ENCODE assay signal across 8 mouse cellular contexts in genomic region chr3:146345308-146345780, GRCm38 (mm10). TPM values are rescaled to one million over a fixed set of nuclear protein-coding genes. Genes with fewer than 3 reads are reported as not detected.
DNase-seq lines count a peak whose midpoint lies in the region; ATAC-seq and TF ChIP-seq lines count a peak whose summit lies in the region.

No protein-coding gene starts in this region.

- TF ChIP-seq CTCF in E14TG2a.4 (conservative IDR thresholded peaks at IDR 0.05; ENCODE audit: low read length), result peak; percentile 86
- peak; percentile 88 for TF ChIP-seq CTCF in bone marrow, adult 2 months (IDR thresholded peaks at IDR 0.05; ENCODE audit: control insufficient read depth, insufficient read depth, low read length)
- TF ChIP-seq CTCF in liver, postnatal 0 days (IDR thresholded peaks at IDR 0.05; ENCODE audit: low read depth), result peak; percentile 97

- 5% methylated on average over 18 of the region's 18 CpGs for WGBS in bone marrow, adult 2 months
- WGBS in embryonic facial prominence, embryonic 14.5 days, result 6% methylated on average over 18 of the region's 18 CpGs
- 10% methylated on average over 18 of the region's 18 CpGs for WGBS in heart, embryonic 13.5 days
- WGBS in liver, postnatal 0 days (ENCODE audit: insufficient replicate concordance), result 11% methylated on average over 18 of the region's 18 CpGs
- 2% methylated on average over 18 of the region's 18 CpGs for WGBS in neural tube, embryonic 14.5 days

- H3K27ac ChIP-seq in bone marrow, adult 2 months (ENCODE audit: control insufficient read depth, insufficient read depth, low read depth, low read length, poor library complexity), result no peak overlapping the region
- no peak overlapping the region for H3K27ac ChIP-seq in embryonic facial prominence, embryonic 14.5 days (replicated peaks; ENCODE audit: low read depth, low read length)
- H3K27ac ChIP-seq in heart, embryonic 13.5 days (replicated peaks), result no peak overlapping the region
- no peak overlapping the region for H3K27ac ChIP-seq in liver, postnatal 0 days (ENCODE audit: low read depth)
- H3K27ac ChIP-seq in neural tube, embryonic 14.5 days (ENCODE audit: low read depth, low read length), result peak overlapping the region; percentile 63

- ATAC-seq in embryonic facial prominence, embryonic 14.5 days (ENCODE audit: low read depth), result peak; percentile 88
- no peak for ATAC-seq in heart, embryonic 13.5 days (ENCODE audit: extremely low read depth, insufficient number of reproducible peaks, low FRiP score, low TSS enrichment)
- ATAC-seq in liver, postnatal 0 days, result peak; percentile 79
- ATAC-seq in neural tube, embryonic 14.5 days (ENCODE audit: low read depth), result peak; percentile 86

- H3K27me3 ChIP-seq in E14TG2a.4 (ENCODE audit: insufficient read depth, low read length), result peaks cover 13% of the 10 kb centered on the region
- no peaks in the 10 kb centered on the region for H3K27me3 ChIP-seq in embryonic facial prominence, embryonic 14.5 days (replicated peaks; ENCODE audit: control insufficient read depth, insufficient read depth, low read length)
- no peaks in the 10 kb centered on the region for H3K27me3 ChIP-seq in heart, embryonic 13.5 days (replicated peaks)
- H3K27me3 ChIP-seq in liver, postnatal 0 days (ENCODE audit: insufficient read depth, low read length), result no peaks in the 10 kb centered on the region
- no peaks in the 10 kb centered on the region for H3K27me3 ChIP-seq in neural tube, embryonic 14.5 days (ENCODE audit: control insufficient read depth, insufficient read depth, low read length)

- no peak overlapping the region for H3K4me3 ChIP-seq in E14TG2a.4 (replicated peaks; ENCODE audit: low read length)
- H3K4me3 ChIP-seq in bone marrow, adult 2 months (replicated peaks; ENCODE audit: control insufficient read depth, low read depth, low read length), result no peak overlapping the region
- H3K4me3 ChIP-seq in embryonic facial prominence, embryonic 14.5 days (ENCODE audit: low read depth, low read length), result peak overlapping the region; percentile 24
- H3K4me3 ChIP-seq in heart, embryonic 13.5 days, result peak overlapping the region; percentile 42
- no peak overlapping the region for H3K4me3 ChIP-seq in liver, postnatal 0 days (ENCODE audit: low read depth, low read length)
- peak overlapping the region; percentile 21 for H3K4me3 ChIP-seq in neural tube, embryonic 14.5 days (ENCODE audit: low read depth, low read length)

- H3K9ac ChIP-seq in embryonic facial prominence, embryonic 14.5 days (ENCODE audit: low read depth, low read length), result no peak overlapping the region; the same call in 1 of the 2 replicates
- peak overlapping the region; percentile 72 for H3K9ac ChIP-seq in heart, embryonic 13.5 days
- H3K9ac ChIP-seq in liver, postnatal 0 days (replicated peaks), result no peak overlapping the region
- peak overlapping the region; percentile 29; the same call in 1 of the 2 replicates for H3K9ac ChIP-seq in neural tube, embryonic 14.5 days (replicated peaks; ENCODE audit: low read depth, low read length)

- no peaks in the 10 kb centered on the region for H3K36me3 ChIP-seq in E14TG2a.4 (ENCODE audit: insufficient read depth, low read length)
- H3K36me3 ChIP-seq in embryonic facial prominence, embryonic 14.5 days (ENCODE audit: control insufficient read depth, insufficient read depth, low read length), result no peaks in the 10 kb centered on the region
- no peaks in the 10 kb centered on the region for H3K36me3 ChIP-seq in heart, embryonic 13.5 days
- no peaks in the 10 kb centered on the region for H3K36me3 ChIP-seq in liver, postnatal 0 days (replicated peaks; ENCODE audit: insufficient read depth, low read length)
- H3K36me3 ChIP-seq in neural tube, embryonic 14.5 days (ENCODE audit: control insufficient read depth, insufficient read depth, low read length), result no peaks in the 10 kb centered on the region

- 0 out of 2 replicates have a peak, but pooled peaks have one; percentile 16 for TF ChIP-seq POLR2A in bone marrow, adult 2 months (IDR thresholded peaks at IDR 0.05; ENCODE audit: borderline replicate concordance, control insufficient read depth, low read depth, low read length)

- peaks cover 30% of the 10 kb centered on the region for H3K4me1 ChIP-seq in E14TG2a.4 (replicated peaks; ENCODE audit: low read depth, low read length)
- H3K4me1 ChIP-seq in bone marrow, adult 2 months (ENCODE audit: control insufficient read depth, insufficient read depth, low read length), result no peaks in the 10 kb centered on the region
- H3K4me1 ChIP-seq in embryonic facial prominence, embryonic 14.5 days (ENCODE audit: control insufficient read depth, insufficient read depth, low read length), result no peaks in the 10 kb centered on the region; the same call in 1 of the 2 replicates
- H3K4me1 ChIP-seq in heart, embryonic 13.5 days, result peaks cover 5% of the 10 kb centered on the region; the same call in 1 of the 2 replicates
- H3K4me1 ChIP-seq in liver, postnatal 0 days (ENCODE audit: insufficient read depth), result peaks cover 2% of the 10 kb centered on the region; the same call in 1 of the 2 replicates
- peaks cover 5% of the 10 kb centered on the region; the same call in 1 of the 2 replicates for H3K4me1 ChIP-seq in neural tube, embryonic 14.5 days (ENCODE audit: control insufficient read depth, insufficient read depth, low read length)

- peak; percentile 81 for DNase-seq in embryonic facial prominence, embryonic 14.5 days (ENCODE audit: low spot score)
- peak; percentile 50 to 57 for DNase-seq in kidney, postnatal 25 days
- DNase-seq in liver, postnatal 0 days, result peak; percentile 75
- DNase-seq in thymus, postnatal 0 days (ENCODE audit: low spot score), result peak; percentile 68

- no peak for TF ChIP-seq EP300 in liver, postnatal 0 days (IDR thresholded peaks at IDR 0.05; ENCODE audit: low read depth)

- peak overlapping the region; percentile 51 for H3K4me2 ChIP-seq in embryonic facial prominence, embryonic 14.5 days (ENCODE audit: low read depth, low read length)
- peak overlapping the region; percentile 68 for H3K4me2 ChIP-seq in heart, embryonic 13.5 days
- H3K4me2 ChIP-seq in liver, postnatal 0 days (ENCODE audit: low read depth, low read length), result peak overlapping the region; percentile 39
- H3K4me2 ChIP-seq in neural tube, embryonic 14.5 days (ENCODE audit: low read depth, low read length), result peak overlapping the region; percentile 49

- H3K9me3 ChIP-seq in E14TG2a.4 (ENCODE audit: low read length), result no peaks in the 10 kb centered on the region
- no peaks in the 10 kb centered on the region for H3K9me3 ChIP-seq in embryonic facial prominence, embryonic 14.5 days (ENCODE audit: control insufficient read depth, low read length)
- no peaks in the 10 kb centered on the region for H3K9me3 ChIP-seq in heart, embryonic 13.5 days
- H3K9me3 ChIP-seq in liver, postnatal 0 days (ENCODE audit: low read length), result no peaks in the 10 kb centered on the region
- H3K9me3 ChIP-seq in neural tube, embryonic 14.5 days (ENCODE audit: control insufficient read depth, low read length), result no peaks in the 10 kb centered on the region

RNA-seq across cellular contexts. Expression of gene Ssx2ip, which starts 59.1 kb away (rescaled TPM):
- 25.0 and 26.0 TPM in 2 replicates for polyA plus RNA-seq in bone marrow, adult 2 months (2011; ENCODE audit: insufficient read depth, insufficient read length, low replicate concordance, missing spikeins)
- 34.5 and 35.1 TPM in 2 replicates for polyA plus RNA-seq in embryonic facial prominence, embryonic 14.5 days (2014; fragmentation: Nextera tagmentation; extraction: Ambion mirVana)
- polyA plus RNA-seq in heart, embryonic 13.5 days (2015; fragmentation: Nextera tagmentation; extraction: Ambion mirVana), result 18.7 and 19.3 TPM in 2 replicates
- polyA plus RNA-seq in liver, postnatal 0 days (2015; fragmentation: Nextera tagmentation; extraction: Ambion mirVana), result 19.3 and 22.4 TPM in 2 replicates
- polyA plus RNA-seq in neural tube, embryonic 14.5 days (2014; fragmentation: Nextera tagmentation; extraction: Ambion mirVana), result 14.8 and 18.1 TPM in 2 replicates
- polyA plus RNA-seq in thymus, postnatal 0 days (2015; fragmentation: Nextera tagmentation; extraction: Ambion mirVana), result 12.8 and 13.2 TPM in 2 replicates

Comparison
In these comparisons a context has a peak if more than half of its experiments do, and no peak if none do; other contexts are left out.
1. H3K4me3 ChIP-seq: peak in embryonic facial prominence, embryonic 14.5 days (single experiment), heart, embryonic 13.5 days (single experiment) and neural tube, embryonic 14.5 days (single experiment); none in E14TG2a.4 (single experiment), bone marrow, adult 2 months (single experiment) and liver, postnatal 0 days (single experiment).
2. H3K9ac ChIP-seq: peak in heart, embryonic 13.5 days (single experiment) and neural tube, embryonic 14.5 days (single experiment); none in embryonic facial prominence, embryonic 14.5 days (single experiment) and liver, postnatal 0 days (single experiment).
3. Peak in every context shown above with its lines, with median percentiles within 50 percentile points of each other: CTCF ChIP-seq, DNase-seq and H3K4me2 ChIP-seq.